Mouse (Mus musculus) thymus, postnatal 14 days (tissue): ENCODE data around the gene Timm17a.
A peak's percentile ranks its signal among the peaks of the same experiment; 100 is the strongest.

ENCODE experiments used
- DNase-seq: peaks from one replicate; pipeline ENCODE4 v3.0.0; 2021

Timm17a gene

DNA sequence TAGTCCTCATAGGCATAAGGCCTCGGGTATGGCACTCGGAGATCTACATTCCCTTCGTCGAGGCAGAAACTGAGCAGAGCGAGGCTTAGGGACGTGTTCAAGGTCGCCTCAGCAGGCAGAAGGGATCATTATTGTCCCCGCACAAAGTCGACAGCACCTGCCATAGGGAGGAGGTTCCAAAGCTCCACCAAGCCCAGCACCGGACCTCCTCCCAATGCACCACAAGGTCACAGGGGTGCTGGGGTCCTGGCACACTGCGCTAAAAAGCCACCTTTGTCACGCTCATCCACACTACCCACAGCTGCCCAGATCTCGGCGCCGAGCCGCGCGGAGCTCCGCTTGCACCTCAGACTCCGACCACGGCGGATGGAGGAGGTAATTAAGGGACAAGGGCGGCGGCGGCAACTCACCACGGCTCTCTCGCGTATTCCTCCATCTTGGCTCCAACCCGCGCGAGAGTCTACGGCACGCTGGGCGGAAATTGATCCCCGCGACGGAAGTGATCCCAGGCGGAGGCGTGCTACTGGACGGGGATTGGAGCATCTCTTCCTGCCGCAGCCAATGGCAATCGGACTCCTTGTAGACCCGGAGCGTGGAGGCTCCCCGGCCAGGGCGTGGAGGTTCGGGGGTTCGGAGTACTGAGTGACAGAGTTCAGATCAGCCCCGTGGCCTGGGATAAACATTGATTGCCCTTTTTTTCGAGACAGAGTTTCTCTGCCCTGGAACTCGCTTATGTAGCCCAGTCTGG lies at the start of gene Timm17a:
Timm17a (minus strand) TSS at position 495 of the 748 bp plus-strand sequence.
- peak; percentile 91 for DNase-seq

DNA sequence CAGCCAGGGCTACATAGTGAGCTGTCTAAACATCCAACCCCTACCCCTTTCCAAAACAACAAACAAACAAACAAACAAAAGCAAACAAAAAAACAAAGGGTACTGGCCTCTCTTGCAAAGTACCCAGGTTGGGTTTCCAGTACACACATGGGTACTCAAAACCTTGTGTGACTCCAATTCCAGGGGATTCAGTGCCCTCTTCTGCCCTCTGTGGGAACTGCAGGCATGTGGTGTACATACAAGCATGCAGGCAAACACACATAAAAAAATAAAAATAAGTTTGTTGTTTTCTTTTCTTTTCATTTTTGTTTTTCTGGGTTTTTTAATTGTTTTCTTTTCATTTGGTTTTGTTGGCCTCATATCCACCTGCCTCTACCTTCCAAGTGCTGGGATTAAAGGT lies 48.5 kb upstream of the Timm17a start:
- no peak for DNase-seq

DNA sequence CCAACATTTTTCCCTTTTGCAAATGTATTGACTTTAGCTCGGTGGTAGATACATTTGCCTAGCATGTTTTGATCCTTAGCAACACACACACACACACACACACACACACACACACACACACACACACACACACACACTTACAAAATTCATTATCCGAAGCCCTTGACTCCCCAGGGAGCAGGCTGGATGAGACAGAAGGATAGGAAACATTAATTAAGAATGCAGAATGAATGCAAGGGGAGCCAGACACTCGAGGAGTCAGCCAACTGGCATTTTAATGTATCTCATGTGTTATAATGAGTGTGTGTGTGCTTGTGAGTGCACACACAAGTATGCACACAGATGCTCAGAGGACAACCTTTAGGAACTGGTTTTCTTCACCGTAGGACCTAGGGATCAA lies 47.9 kb upstream of the Timm17a start:
- no peak for DNase-seq

DNA sequence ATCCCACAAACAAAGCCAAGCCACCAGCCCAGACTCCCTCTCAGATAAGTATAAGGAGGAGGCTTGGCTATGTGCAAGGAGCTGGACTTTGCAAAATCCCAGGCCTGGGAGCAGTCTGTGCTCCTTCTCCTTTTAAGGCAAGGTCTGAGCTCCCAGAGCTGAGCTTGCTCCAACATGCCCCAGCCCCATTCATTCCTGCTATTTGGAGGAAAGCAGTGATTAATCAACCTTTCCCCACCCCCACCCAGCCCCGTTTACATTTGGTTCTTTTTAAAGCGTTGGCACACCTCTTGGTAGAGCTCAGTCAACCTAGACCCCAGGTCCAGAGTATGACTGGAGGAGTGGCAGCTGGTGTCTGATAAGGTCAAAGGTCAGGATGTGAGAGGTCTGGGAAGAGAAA lies 45.5 kb upstream of the Timm17a start:
- DNase-seq: no peak

DNA sequence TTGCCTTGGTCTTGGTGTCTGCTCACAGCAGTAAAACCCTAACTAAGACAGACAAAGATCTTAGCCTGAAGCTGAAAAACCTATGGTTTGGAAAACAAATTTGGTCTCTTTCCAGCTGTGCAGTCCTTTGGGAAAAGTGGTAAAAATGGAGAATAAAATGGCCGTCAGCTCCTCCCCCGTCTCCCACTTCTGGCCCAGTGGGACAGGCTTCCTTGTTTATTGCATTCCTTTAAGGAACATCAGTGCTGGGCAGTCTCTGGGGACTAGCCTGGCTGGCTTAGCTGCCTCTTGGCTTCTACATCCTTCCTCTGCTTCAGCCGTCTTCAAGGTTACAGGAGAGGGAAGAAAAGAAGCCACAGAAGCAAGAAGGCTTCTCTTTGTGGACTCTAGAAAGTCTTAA lies 38.4 kb upstream of the Timm17a start:
- no peak for DNase-seq

DNA sequence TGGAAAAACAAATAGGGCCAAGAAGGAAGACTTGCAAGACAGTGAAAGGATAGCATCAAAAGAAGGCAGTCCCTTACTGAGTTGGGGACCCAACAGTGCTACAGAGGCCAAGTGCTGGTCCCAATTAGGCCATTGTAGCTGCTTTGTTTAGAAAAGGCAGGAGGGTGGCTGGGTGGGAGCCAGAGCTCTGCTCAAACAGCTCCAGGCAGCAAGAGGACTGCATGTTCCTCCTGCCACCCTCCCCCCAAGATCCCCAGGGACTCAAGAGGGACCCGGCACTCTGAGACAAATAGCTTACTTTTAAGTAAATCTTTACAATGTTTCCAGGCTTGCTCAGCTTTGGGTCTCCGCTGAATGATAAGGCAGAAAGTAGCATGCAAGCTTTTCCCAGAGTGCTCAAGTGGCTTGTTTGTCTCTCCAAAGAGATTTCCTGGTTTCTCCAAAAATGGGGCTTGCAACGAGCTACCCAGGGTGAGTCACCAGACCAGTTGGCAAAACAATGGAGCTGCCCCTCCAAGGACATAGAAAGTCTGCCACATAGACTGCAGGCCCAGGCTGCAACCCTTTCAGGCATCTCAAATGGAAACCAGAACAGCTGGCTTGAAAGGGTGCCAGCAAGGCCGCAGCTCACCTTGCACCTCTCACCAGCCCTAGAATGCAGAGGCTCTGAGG lies 34.1 kb upstream of the Timm17a start:
- DNase-seq: no peak

DNA sequence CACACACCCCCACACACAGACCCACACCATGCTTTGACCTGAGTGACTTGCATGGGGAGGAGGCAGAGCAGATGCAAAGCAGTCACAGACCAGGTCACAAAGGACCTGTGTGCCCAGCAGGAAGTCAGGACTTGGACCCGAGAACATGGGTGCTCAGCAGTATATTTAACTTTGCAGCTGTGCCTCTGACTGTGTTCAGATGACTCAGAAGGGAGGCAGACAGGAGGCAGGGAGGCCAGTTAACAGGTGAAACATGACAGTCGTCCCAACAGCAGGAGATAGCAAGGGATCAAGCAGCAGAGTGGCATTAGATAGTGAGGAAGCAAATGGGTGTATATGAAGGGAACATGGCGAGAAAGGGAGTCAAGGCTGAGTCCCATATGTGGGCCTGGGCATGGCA lies 33.3 kb upstream of the Timm17a start:
- DNase-seq: no peak

DNA sequence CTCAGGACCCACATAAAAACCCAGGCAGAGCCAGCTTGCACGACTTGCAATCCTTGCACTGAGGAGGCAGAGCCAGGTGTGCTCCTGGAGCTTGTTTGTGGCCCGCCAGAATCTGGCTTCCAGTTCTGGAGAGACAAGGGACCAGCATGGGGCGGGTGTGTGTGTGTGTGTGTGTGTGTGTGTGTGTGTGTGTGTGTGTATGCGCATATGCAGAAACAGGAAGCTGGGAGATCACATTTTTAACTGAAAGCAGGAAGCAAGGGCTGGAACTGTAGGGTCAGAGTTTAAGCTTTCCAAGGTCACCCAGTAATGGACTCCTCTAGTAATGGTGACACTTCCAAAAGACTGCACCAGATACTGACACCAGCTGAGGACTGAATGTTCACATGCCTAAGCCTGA lies 30.4 kb upstream of the Timm17a start:
- no peak for DNase-seq

DNA sequence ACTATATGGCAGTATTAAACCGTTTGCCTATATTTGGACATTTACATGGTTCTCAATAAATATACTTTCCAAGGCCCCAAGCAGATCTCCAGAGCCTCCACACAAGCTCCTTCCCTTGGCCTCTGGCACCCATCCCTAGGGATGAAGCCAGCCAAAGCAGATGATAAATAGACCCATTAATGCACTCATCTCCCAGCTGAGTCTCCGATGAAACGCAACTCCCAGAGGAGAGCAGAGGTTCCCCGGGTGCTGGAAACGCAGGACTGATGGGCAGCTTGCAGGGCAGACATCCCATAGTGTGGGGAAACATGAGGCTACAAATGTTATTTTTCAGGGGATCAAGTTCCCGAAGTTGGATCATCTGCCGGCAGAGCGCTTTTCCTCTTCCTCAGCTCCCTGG lies 28.4 kb upstream of the Timm17a start:
- DNase-seq: no peak

DNA sequence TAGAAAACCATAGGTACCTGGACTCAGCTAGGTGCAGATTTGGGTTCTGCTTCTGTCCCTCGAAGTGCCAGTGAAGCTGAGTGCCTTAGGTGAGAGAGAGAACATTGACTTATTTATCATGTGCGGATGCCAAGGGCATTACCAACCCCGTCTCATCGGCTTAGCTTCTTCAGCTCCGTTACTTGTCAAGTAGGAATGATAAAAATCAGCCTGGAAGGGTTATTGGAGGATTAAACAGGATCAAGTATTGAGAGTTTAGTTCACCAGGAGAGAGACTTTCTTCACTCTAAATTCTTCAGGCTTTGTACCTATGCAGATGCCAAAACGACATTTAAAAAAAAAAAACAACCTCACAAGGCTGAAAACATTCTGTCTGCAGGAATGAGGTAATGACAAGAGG lies 17.0 kb upstream of the Timm17a start:
- DNase-seq: no peak

DNA sequence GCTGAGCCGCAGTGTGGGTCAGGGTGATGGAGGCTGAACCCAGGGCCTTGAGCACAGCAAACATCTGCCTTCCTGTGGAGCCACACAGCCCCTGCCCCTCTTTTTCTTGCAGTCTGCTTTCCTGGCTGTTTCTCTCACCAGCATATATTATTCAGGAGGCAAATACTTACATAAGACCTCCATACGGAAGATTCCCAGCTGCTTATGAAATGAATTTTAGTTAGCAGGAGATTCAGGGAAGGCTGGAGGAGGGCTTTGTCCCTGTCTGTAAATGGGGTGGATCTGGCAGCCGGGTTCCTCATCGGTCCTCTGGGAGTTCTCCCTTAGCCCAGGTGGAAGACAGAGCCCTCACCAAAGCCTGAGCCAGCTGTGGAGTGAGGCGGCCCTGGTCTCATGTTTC lies 14.8 kb upstream of the Timm17a start:
- DNase-seq: no peak

DNA sequence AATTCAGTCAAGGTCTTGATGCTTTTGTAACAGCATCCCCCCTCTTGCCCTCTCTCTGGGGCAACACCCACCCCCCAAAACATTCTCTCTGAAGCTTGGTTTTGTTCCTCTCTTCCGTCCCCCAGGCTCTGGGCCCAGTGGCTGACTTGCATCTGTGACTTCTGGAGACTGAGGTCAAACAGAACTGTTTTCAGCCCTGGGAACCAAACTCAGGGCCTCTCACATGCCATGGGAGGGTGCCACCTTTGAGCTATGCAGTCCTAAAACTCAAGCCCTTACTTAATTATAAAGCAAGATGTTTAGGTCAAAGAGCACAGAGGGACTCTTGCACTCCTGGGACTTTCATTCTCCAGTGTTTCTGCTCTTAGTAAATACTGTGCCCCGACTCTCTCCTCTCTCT lies 12.4 kb upstream of the Timm17a start:
- no peak for DNase-seq

DNA sequence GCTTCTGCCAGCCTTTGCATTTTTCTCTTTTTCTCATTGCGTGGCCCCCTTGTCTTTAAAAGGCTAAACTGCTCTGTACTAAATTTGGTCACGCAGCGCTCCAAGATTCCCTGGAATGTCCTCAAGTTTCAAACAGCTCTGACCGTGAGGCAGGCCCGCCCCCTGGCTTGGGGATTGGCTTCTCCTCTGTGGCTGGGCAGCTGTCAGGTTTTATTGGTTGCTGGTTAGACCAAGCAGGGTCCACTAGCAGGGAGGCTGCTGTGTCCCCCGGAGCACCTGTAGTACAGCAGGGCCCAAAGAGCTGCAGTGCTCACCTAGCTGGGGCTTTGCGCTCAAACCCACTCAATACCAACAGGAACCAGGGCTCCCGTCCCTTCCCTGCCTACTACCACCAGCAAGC lies 11.0 kb upstream of the Timm17a start, which contains the start of gene Lmod1:
Lmod1 (plus strand) TSS at position 237 of the 400 bp plus-strand sequence.
- DNase-seq: no peak

DNA sequence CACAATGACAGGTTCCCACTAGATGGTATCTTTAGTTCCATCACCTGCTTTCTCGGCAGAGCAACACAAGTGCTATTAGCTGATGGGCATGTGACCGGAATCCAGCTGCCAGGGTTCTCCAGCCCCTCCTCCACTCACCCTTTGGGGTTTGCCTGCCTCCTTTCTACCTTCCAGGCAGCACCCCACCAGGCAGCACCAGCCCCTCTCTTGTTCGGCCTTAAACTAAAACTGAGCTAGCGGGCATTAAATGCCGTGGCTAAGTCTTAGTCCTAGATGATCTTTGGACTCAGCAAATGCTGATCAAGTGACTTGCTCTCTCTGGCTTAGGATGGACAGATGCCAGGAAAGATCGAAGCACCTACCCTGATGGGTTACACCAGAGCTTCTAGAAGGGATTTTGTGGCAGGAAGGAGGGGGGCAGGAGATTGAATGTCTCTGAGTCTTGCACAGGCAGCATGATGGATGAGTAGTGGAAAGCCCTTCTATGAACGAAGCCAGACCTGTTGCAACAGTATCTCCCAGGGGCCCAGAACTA lies 9.9 kb upstream of the Timm17a start:
- DNase-seq: no peak

DNA sequence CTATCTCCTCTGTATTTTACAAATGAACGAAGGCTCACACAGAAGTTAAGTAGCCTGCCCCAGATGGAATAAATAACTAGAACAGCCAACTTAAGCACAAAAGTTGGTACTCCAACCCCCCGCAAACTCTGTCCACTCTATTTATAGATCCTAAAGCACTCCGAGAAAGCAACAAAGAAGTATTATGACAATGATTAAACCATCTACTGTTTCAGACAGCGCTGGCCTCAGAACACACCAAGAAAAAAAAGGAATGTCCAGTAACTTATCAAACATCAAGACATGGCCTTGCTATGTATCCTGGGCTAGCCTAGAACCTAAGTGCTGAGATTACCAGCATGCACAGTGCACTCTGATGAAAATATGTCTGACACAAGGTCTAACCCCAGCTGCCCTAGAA lies 1.4 kb downstream of the Timm17a start:
- no peak for DNase-seq

DNA sequence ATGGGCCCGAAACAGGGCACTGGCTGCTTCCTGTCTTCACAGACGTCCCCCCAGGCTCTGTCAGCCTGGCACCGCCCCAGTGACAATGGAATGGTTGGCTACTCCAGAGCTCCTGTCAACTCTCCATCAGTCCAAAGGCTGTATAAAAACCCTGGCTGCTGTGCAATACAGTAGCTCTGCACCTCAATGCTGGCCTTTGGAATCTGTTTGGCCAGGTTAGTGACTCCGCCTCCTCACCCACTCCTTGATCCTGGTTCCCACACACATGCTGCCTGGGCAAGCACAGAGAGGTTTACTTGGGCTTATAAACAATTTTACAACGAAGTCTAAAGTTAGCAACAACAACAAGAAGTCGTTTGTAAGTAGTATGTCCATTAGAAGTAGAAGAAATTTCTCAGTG lies 2.2 kb downstream of the Timm17a start:
- DNase-seq: no peak

DNA sequence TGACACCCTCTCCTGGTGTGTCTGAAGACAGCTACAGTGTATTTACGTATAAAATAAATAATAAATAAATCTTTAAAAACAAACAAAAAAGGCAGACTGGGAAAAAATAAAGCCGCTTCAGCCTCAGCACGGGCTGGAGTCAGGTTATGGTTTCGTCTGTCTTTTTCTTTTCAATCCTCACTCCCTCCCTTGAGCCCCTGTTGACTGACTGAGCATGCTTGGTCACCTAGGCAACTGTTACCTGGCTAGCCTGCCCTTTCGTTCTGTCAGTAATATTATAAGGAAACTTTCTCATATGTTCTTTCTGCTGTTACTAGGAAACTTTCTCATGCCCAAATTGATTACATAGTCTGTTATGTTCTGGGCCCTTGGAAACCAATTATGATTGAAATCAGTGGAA lies 22.7 kb downstream of the Timm17a start:
- DNase-seq: no peak

DNA sequence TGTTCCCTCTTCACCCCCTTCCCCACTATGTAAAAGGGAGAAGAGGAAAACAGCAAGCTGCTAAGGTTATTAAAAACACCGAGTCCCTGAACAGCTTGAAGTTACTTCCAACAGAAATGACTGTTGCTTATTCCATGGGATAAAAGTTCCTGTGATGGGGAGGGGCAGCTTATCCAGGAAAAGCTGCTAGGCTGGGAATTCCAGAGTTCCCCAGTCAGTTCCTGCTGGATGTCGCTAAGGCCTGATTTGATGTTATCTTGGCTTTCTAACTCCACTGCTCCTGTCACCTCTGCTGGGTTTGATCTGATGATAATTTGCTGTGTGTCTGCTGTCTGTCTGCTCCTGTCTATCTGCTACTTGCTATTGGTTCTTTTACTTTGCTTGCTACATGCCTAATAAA lies 27.3 kb downstream of the Timm17a start:
- DNase-seq: no peak

DNA sequence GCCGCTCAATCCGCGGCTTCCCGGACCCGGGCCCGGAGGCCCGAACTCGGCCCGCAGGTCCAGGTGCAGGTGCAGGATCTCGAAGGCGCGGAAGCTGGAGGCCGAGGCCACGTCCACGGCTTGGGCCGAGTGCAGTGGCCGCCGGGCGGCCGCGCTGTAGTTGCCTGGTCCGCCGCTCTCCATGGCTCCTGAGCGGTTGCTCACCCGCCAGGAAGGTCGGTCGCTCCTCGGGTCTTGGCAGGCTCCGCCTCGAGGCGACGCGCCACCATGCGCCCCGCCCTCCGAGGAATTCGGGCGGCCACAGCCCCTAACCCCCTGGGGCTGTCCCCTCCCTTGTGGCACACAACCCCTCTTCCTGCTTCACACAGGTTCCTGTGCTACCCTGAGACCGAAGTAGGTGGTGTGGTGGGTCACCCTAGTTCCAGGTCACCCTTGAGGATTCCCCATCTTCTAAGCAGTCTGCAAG lies 29.7 kb downstream of the Timm17a start, which contains the start of gene Rnpep:
Rnpep (minus strand) TSS at position 259 of the 466 bp plus-strand sequence.
- peak; percentile 81 for DNase-seq

DNA sequence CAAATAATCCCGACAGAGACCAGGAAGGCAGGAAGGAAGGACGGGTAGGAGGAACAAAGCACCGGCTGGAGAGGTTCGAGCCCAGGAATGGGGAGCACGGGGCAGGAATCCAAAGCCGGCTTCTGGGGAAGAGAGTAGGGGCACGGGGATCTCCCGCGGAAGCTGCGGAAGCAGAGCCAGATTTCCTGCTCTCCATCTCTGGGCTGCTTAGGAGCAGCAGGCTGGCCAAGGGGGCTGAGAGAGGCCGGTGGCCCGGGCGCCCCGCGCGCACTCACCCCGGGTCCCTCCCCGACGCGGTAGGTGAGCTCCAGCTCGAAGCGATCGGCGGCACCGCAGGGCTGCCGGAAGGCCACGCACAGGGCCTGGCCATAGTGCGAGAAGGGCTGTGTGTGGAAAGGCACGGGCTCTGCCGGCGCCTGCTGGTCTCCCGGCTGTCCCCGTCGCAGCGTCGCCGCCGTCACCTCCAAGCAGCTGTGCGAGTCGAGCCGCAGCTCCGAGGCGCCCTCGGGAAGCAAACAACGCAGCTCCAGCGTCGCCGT lies 30.2 kb downstream of the Timm17a start:
- no peak for DNase-seq

DNA sequence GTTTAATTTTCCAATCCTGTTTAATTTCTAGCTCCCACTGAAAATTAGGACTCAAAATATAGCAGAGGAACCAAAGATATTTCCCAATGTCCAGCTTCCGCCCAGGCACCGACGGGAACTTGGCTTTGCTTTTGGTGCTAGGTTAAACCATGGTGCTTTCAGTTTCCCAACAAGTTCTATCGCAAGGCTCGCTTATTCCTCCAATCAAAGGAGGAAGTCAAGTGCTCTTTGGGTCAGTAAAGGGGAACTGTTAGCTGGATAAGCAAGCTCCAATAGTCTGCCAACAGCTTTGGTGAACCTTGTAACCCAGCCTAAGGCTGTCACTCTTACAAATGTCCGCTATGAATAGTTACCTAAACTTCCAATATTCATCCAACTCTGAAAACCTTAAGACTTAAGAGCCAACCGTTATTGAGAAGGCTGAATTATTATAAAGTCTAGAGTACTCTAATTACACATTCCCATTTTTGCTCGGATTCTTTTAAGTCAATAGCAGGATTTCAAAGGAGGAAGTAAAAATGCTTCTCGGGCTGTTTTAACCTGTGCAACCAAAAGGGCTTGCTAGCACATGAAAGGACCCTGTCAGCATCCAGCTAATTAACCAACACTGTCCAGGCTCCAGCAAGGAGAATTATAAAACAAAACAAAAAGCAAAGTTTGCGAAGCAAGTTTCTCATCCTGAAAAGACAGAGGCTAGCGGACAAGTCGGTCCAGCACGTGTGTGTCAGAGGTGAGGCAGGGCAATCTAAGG lies 30.9 kb downstream of the Timm17a start:
- no peak for DNase-seq

DNA sequence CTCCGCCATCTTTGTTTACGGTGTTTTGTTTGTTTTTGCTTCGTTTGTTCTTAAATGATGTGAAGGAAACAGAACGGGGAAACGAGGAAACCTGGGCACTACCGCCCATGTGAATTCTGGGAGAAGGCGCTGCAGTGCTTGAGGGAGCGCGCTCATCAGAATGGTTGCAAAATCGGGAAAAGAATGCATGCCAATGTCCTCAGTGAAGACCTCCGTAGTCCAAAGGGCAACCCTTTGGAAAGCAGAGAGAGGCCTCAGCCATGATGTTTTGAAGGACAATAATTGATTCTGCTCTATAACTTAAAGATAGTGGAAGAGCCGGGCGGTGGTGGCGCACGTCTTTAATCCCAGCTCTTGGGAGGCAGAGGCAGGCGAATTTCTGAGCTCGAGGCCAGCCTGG lies 31.7 kb downstream of the Timm17a start:
- DNase-seq: no peak

DNA sequence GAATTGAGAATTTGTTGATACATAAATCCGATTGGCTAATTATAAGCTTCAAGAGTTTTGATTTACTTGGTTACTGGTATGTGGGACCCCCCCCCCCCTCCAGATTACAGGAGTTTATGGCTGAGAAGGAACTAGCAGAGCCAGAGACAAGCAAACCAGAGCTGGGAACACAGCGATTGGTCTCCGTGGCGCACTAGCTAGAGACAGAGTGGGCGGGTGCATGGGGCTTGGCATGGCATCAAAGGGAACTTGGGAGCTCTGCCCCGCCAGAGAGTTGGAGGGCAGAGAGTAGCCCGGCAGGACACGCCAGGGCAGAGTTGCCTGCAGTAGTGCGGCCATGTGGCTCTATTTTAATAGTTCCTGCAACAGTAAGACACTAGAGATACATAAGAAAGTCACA lies 32.9 kb downstream of the Timm17a start:
- no peak for DNase-seq
